Mouse (Mus musculus) kidney, adult 2 months (tissue): Measurements from ENCODE around the gene Nfib. TPM values are rescaled to one million over a fixed set of nuclear protein-coding genes. Genes with fewer than 3 reads are reported as not detected.

Experiments
- DNase-seq: peaks from one replicate; pipeline ENCODE4 v3.0.0; 2021
- H3K27ac ChIP-seq: fragments of 200-500 bp; 2 replicates; pipeline ENCODE4 v1.5.1; 2012; ENCODE audit warnings: low read depth, low read length, control low read depth, inconsistent platforms; ENCODE audit not compliant: insufficient read depth
- H3K27me3 ChIP-seq: fragments of 200-500 bp; replicated peaks from 2 replicates; pipeline ENCODE4 v1.6.1; 2012; ENCODE audit warnings: mild to moderate bottlenecking, moderate library complexity, low read length, inconsistent platforms; ENCODE audit not compliant: control insufficient read depth, insufficient read depth
- H3K36me3 ChIP-seq: fragments of 200-500 bp; 2 replicates; pipeline ENCODE4 v1.6.1; 2012; ENCODE audit warnings: mild to moderate bottlenecking, moderate library complexity, low read length, inconsistent platforms; ENCODE audit not compliant: control insufficient read depth, insufficient read depth
- H3K4me1 ChIP-seq: fragments of 200-500 bp; 2 replicates; pipeline ENCODE4 v1.6.1; 2011; ENCODE audit warnings: low read length; ENCODE audit not compliant: control insufficient read depth, insufficient read depth
- H3K4me3 ChIP-seq: fragments of 200-500 bp; 2 replicates; pipeline ENCODE4 v1.5.1; 2011; ENCODE audit warnings: mild to moderate bottlenecking, low read depth, low read length, control low read depth; ENCODE audit not compliant: insufficient read depth
- CTCF ChIP-seq: fragments of 200-500 bp; conservative IDR thresholded peaks from 2 replicates; pipeline ENCODE4 v1.5.1; 2011; ENCODE audit warnings: low read depth, mild to moderate bottlenecking, control low read depth, low read length, moderate library complexity, mixed read lengths; ENCODE audit not compliant: insufficient read depth, insufficient read length
- POLR2A ChIP-seq: fragments of 200-500 bp; IDR thresholded peaks from one replicate; pipeline ENCODE4 v1.6.1; 2011; ENCODE audit warnings: low read depth, low read length, control low read depth
- WGBS: fragments of 180-500 bp; shearing (Covaris S2); methylation state at CpG from one replicate; pipeline ENCODE4 v1.1.7; 2018; 5-methylcytosine and 5-hydroxymethylcytosine counted together
- polyA plus RNA-seq: library from polyadenylated mRNA; depleted of rRNA; stranded (reverse); fragments of >200 nt; gene quantifications from 2 replicates; pipeline ENCODE4 v1.2.3, GENCODE M21; 2012

Nfib gene
- polyA plus RNA-seq, 1 experiment: 17.6 TPM

DNA sequence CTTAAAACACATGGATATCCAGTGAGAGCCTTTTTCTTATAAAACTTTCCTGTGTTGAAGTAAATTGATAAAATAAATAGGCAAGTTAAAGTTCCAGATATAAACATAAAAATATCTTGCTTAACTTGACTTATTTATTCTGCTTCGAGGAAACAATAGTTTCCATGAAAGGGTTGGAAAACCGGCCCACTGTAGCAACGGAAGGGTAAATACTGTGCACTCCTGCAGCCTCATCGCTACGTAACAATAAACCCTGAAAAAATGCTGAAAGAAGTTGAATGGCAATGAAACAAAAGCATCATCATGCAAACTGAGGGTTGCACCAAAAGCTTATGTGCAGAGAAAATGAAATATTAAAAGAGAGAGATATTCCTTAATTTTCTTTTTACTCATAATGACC, 203.5 kb downstream of the Nfib start:
- no peak overlapping the region for H3K4me3 ChIP-seq
- DNase-seq: no peak

DNA sequence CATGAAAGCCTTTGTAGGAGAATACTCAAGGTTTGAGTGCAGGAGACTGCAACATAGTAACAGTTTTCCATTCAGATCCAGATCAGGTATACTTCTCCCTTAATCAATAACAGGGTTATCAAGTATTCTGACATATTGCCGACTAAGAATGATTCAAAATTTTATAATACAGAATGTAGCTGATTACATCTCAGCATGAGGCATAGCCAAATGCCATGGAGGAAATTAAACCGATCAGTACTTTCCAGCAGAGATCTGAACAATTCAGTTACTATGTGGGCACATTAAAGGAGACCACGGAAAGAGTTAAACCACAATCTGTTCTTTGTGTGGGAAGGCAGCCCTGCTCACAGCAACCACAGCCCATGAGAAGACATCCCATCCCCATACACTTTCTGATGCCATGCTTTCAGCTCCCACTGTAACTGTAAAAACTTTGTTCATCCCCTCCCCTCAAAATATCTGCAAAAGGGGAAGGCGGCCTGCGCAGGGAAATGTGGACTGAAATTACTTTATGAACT, 204.9 kb downstream of the Nfib start:
- Histone ChIP-seq H3K4me1 (peaks cover 17% of the 10 kb centered on the region), H3K36me3 (no peaks in the 10 kb centered on the region), H3K27me3 (no peaks in the 10 kb centered on the region), H3K27ac (no peak overlapping the region), H3K4me3 (no peak overlapping the region)
- 72% methylated on average over 5 of the region's 5 CpGs for WGBS
- TF ChIP-seq CTCF (no peak), POLR2A (no peak)
- DNase-seq: no peak

More for the DNA sequence above, 203.5 kb downstream of the Nfib start:
- no peaks in the 10 kb centered on the region for H3K27me3 ChIP-seq
- peaks cover 12% of the 10 kb centered on the region for H3K4me1 ChIP-seq
- no peaks in the 10 kb centered on the region for H3K36me3 ChIP-seq
- WGBS: 67% methylated on average over 5 of the region's 5 CpGs
- H3K27ac ChIP-seq: no peak overlapping the region
- TF ChIP-seq CTCF (no peak), POLR2A (no peak)

DNA sequence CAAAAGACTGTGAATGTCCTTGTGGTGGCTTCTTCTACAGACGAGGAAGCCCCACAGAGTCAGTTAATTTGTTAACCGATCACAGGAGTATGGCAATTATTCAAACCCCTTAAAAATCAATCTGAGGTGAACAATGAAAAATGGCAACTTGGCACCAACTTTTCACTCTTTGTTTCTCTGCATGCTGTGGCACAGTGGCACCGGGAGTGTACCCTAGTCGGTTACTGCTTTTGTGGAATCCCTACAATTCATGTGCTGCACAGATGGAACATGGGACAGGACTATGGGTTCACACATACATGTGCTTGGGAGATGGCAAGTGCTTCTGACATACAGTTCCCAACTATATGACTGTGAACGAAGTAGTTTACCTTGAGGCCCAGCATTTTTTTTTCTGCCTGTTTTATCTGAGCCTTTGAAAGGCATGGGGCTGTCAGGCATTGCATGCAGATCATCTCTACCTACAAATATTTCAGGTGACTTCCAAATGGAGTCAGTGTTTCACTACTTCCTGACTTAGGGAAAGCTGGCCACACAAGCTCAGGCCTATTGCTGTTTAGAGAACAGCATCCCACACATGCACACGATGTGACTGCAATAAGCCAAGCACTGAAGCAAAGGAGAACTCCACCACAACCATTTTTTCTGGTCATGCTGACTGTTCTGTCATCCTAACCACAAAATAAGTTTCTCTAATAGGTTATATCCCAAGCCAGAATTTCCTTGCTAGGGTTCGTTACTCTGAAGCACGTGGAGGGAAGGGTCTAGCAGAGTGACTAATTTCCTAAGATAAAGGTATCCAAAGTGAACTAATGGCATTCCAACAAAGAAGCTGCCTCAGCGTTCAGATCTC, 205.6 kb downstream of the Nfib start:
- no peak for DNase-seq
- 66% methylated on average over 9 of the region's 9 CpGs for WGBS
- no peaks in the 10 kb centered on the region for H3K27me3 ChIP-seq
- H3K4me1 ChIP-seq: peaks cover 17% of the 10 kb centered on the region
- H3K4me3 ChIP-seq: no peak overlapping the region
- H3K36me3 ChIP-seq: no peaks in the 10 kb centered on the region
- no peak overlapping the region for H3K27ac ChIP-seq
- no peak for TF ChIP-seq CTCF
- no peak for TF ChIP-seq POLR2A

DNA sequence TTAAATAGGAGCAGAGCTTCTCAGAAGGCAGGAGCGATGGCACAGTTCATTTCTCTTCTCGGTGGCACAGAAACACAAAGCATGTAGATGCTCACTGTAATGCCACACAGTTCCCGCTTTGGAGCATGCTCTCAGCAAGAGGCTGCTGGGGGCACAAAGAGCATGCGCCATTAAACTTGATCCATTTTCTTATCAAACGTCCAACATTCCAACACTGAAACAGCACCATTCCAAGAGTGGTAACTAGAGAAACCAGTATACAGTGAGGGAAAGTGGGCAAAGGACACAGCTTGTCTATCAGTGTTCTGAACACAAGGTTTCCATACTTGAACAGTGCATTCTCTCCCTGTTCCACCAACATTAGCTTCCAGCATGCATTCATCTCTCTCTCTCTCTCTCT, 206.3 kb downstream of the Nfib start:
- WGBS: 59% methylated on average over 5 of the region's 5 CpGs
- no peaks in the 10 kb centered on the region for H3K36me3 ChIP-seq
- no peaks in the 10 kb centered on the region for H3K27me3 ChIP-seq
- no peak for DNase-seq
- no peak overlapping the region for H3K27ac ChIP-seq
- peaks cover 17% of the 10 kb centered on the region for H3K4me1 ChIP-seq
- no peak for TF ChIP-seq POLR2A
- no peak for TF ChIP-seq CTCF
- no peak overlapping the region for H3K4me3 ChIP-seq

DNA sequence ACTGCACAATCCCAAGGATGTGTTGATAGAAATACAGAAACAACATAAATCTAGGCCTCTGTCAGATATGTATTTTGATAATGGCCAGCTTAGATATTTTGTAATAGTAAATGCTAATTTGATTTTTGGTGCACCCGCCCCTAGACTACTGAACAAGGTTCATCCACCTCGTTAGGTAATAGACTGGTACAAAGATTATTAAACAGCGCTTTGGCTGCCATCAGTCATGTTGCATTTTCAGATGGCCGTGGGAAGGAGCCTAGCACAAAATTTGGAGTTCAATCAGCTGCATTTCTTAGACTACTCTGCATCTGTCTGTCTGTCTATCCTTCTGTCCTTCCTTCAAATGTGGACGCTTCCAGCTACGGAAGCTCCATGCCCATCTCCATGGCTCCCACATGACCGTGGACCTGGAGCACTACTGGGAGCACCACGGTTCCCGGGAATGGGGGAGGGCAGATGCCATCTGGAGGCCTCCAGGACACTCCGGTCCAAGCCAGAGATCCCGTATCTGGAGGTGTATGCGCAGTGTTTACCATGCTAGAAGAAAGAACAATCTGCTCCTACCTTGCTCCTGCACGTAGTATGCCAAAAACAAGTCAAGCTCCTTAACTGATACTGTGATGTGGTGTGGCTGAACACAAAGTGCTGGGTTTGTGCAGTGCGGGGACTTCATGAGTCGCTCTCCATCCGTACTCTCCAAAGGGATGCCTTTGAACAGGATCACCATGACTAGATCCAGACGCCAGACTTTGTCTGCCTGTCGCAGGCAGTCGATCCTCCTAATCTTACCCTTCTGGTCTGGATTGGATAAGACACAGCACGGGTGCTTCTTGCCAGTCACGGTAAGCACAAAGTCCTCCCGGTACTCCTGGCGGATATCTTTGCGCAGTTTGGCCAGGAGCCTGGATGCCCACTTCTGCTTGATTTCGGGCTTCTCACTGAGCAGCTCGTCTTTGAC, 207.6 kb downstream of the Nfib start:
- DNase-seq: peak; percentile 50
- no peak overlapping the region for H3K27ac ChIP-seq

DNA sequence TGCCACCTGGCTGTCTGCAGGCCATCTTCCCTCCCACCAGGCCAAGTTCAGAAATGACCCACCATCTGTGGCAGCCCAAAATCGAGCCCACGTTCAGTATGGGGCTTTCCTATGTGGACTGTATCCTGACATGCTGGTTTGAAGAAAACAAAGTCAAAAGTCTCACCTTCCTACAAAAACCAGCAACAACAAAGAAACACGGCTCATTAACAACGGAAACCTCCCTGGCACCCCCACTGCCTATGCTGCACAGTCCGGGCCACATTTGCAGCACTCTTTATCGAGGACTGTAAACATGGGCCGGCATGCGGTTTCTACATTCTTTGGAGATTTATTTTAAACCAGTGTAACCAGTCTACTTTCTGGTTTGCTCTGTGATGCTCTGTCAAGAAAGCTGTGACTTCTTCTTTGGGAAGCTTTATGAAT, 208.4 kb downstream of the Nfib start:
- DNase-seq: no peak
- H3K27me3 ChIP-seq: no peaks in the 10 kb centered on the region

More for the DNA sequence above, 207.6 kb downstream of the Nfib start:
- H3K27me3 ChIP-seq: no peaks in the 10 kb centered on the region
- peaks cover 17% of the 10 kb centered on the region for H3K4me1 ChIP-seq
- TF ChIP-seq CTCF (no peak), POLR2A (no peak)
- WGBS: 86% methylated on average over 26 of the region's 26 CpGs
- H3K36me3 ChIP-seq: no peaks in the 10 kb centered on the region
- H3K4me3 ChIP-seq: no peak overlapping the region

DNA sequence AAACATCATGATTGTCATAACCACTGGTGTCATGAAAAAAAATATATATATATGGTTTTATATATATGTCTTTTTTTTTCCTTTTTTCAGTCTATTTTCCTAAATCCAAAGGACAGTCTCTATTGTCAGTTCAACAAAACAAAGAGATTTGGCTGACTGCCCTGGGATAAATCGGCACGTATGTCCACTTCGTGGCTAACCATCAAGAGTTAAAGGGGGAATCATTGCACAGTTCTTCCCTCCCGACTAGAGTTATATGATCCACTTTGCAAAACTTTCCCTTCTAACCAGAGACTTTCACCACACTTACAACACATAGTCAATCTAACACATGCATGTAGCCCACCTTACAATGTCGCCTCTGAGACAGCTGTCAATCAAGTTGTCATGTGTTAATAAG, 209.2 kb downstream of the Nfib start:
- no peak for DNase-seq
- H3K4me3 ChIP-seq: no peak overlapping the region
- peaks cover 15% of the 10 kb centered on the region for H3K4me1 ChIP-seq
- H3K36me3 ChIP-seq: no peaks in the 10 kb centered on the region
- no peaks in the 10 kb centered on the region for H3K27me3 ChIP-seq
- TF ChIP-seq POLR2A: no peak
- TF ChIP-seq CTCF: no peak
- 70% methylated on average over 5 of the region's 5 CpGs for WGBS
- no peak overlapping the region for H3K27ac ChIP-seq

More for the DNA sequence above, 208.4 kb downstream of the Nfib start:
- no peak overlapping the region for H3K27ac ChIP-seq
- H3K4me3 ChIP-seq: no peak overlapping the region
- TF ChIP-seq CTCF: no peak
- no peaks in the 10 kb centered on the region for H3K36me3 ChIP-seq
- WGBS: 70% methylated on average over 8 of the region's 8 CpGs
- H3K4me1 ChIP-seq: peaks cover 15% of the 10 kb centered on the region
